Mouse (Mus musculus): Measurements from ENCODE around the gene Bex6. TPM values are rescaled to one million over a fixed set of nuclear protein-coding genes. Genes with fewer than 3 reads are reported as not detected.

Gene Bex6
- total and polyA plus RNA-seq, 2 experiments from 2014 or later: not detected

GRCm38 (mm10) chr16:32163392-32163791, 16.2 kb upstream of the Bex6 start:
- Histone ChIP-seq H3K9ac (no peak overlapping the region), H3K4me2 (ENCODE audit: low read depth) (no peak overlapping the region), H3K4me1 (ENCODE audit: insufficient read depth) (no peaks in the 10 kb centered on the region; the same call in 1 of the 2 replicates), H3K9me3 (ENCODE audit: low read length) (no peaks in the 10 kb centered on the region), H3K36me3 (ENCODE audit: insufficient read depth) (no peaks in the 10 kb centered on the region), H3K27ac (ENCODE audit: low read depth, low read length) (no peak overlapping the region), H3K27me3 (ENCODE audit: insufficient read depth, low read length) (no peaks in the 10 kb centered on the region), H3K4me3 (ENCODE audit: low read depth, low read length) (no peak overlapping the region)
- WGBS: 88% methylated on average over 4 of the region's 4 CpGs
- ATAC-seq (no peak), DNase-seq (no peak)
- no peak for TF ChIP-seq CTCF (IDR thresholded peaks at IDR 0.05; ENCODE audit: low read depth)

GRCm38 (mm10) chr16:32163891-32164290, 15.7 kb upstream of the Bex6 start:
- 72% methylated on average over 5 of the region's 5 CpGs for WGBS
- Histone ChIP-seq H3K9me3 (ENCODE audit: low read length) (no peaks in the 10 kb centered on the region), H3K4me2 (ENCODE audit: low read depth) (0 out of 2 replicates have a peak overlapping the region, but pooled peaks have one; percentile 6), H3K36me3 (ENCODE audit: insufficient read depth) (no peaks in the 10 kb centered on the region), H3K27ac (ENCODE audit: low read depth, low read length) (no peak overlapping the region), H3K4me1 (ENCODE audit: insufficient read depth) (no peaks in the 10 kb centered on the region; the same call in 1 of the 2 replicates), H3K9ac (no peak overlapping the region), H3K4me3 (ENCODE audit: low read depth, low read length) (no peak overlapping the region), H3K27me3 (ENCODE audit: insufficient read depth, low read length) (no peaks in the 10 kb centered on the region)
- DNase-seq: no peak
- no peak for TF ChIP-seq CTCF (IDR thresholded peaks at IDR 0.05; ENCODE audit: low read depth)
- ATAC-seq: no peak

GRCm38 (mm10) chr16:32164396-32165027, 15.1 kb upstream of the Bex6 start:
- DNase-seq (no peak), ATAC-seq (no peak)
- WGBS: 71% methylated on average over 19 of the region's 19 CpGs
- H3K27ac ChIP-seq (ENCODE audit: low read depth, low read length): no peak overlapping the region
- H3K36me3 ChIP-seq (ENCODE audit: insufficient read depth): no peaks in the 10 kb centered on the region
- H3K9me3 ChIP-seq (ENCODE audit: low read length): no peaks in the 10 kb centered on the region
- peak overlapping the region; percentile 71 for H3K4me2 ChIP-seq (ENCODE audit: low read depth)
- no peaks in the 10 kb centered on the region; the same call in 1 of the 2 replicates for H3K4me1 ChIP-seq (ENCODE audit: insufficient read depth)
- no peaks in the 10 kb centered on the region for H3K27me3 ChIP-seq (ENCODE audit: insufficient read depth, low read length)
- peak overlapping the region; percentile 37 for H3K4me3 ChIP-seq (ENCODE audit: low read depth, low read length)
- TF ChIP-seq CTCF (IDR thresholded peaks at IDR 0.05; ENCODE audit: low read depth): no peak
- H3K9ac ChIP-seq: no peak overlapping the region

- no peaks in the 10 kb centered on the region for H3K36me3 ChIP-seq (ENCODE audit: insufficient read depth)
- TF ChIP-seq CTCF (IDR thresholded peaks at IDR 0.05; ENCODE audit: low read depth): no peak
- no peaks in the 10 kb centered on the region for H3K27me3 ChIP-seq (ENCODE audit: insufficient read depth, low read length)
- H3K9ac ChIP-seq: peak within 1 kb of the TSS; percentile 49
- H3K27ac ChIP-seq (ENCODE audit: low read depth, low read length): no peak within 1 kb of the TSS
- DNase-seq (peak; percentile 46), ATAC-seq (peak; percentile 65)
- no peaks in the 10 kb centered on the region for H3K9me3 ChIP-seq (ENCODE audit: low read length)
- H3K4me2 ChIP-seq (ENCODE audit: low read depth): peak within 1 kb of the TSS; percentile 71
- H3K4me1 ChIP-seq (ENCODE audit: insufficient read depth): no peaks in the 10 kb centered on the region; the same call in 1 of the 2 replicates
- H3K4me3 ChIP-seq (ENCODE audit: low read depth, low read length): peak within 1 kb of the TSS; percentile 37
- WGBS: 2% methylated on average over 25 of the region's 25 CpGs
These were observed 14.3 kb upstream of the Bex6 start, which contains the start of gene Nrros for GRCm38 (mm10) chr16:32165281-32165821. Gene Nrros (minus strand): TSS chr16:32165594.

- H3K4me1 ChIP-seq (ENCODE audit: insufficient read depth): no peaks in the 10 kb centered on the region; the same call in 1 of the 2 replicates
- TF ChIP-seq CTCF (IDR thresholded peaks at IDR 0.05; ENCODE audit: low read depth): no peak
- WGBS: 89% methylated on average over 4 of the region's 4 CpGs
- no peak overlapping the region for H3K4me2 ChIP-seq (ENCODE audit: low read depth)
- DNase-seq (no peak), ATAC-seq (no peak)
- no peak overlapping the region for H3K27ac ChIP-seq (ENCODE audit: low read depth, low read length)
- H3K9me3 ChIP-seq (ENCODE audit: low read length): no peaks in the 10 kb centered on the region
- H3K36me3 ChIP-seq (ENCODE audit: insufficient read depth): no peaks in the 10 kb centered on the region
- H3K9ac ChIP-seq: no peak overlapping the region
- H3K27me3 ChIP-seq (ENCODE audit: insufficient read depth, low read length): no peaks in the 10 kb centered on the region
- no peak overlapping the region for H3K4me3 ChIP-seq (ENCODE audit: low read depth, low read length)
These were observed 11.6 kb upstream of the Bex6 start for GRCm38 (mm10) chr16:32167819-32168545.

GRCm38 (mm10) chr16:32171031-32171731, 8.4 kb upstream of the Bex6 start:
- TF ChIP-seq CTCF (IDR thresholded peaks at IDR 0.05; ENCODE audit: low read depth): no peak
- H3K9ac ChIP-seq: no peak overlapping the region
- no peaks in the 10 kb centered on the region for H3K36me3 ChIP-seq (ENCODE audit: insufficient read depth)
- no peak for ATAC-seq
- WGBS: 89% methylated on average over 5 of the region's 5 CpGs
- H3K27me3 ChIP-seq (ENCODE audit: insufficient read depth, low read length): no peaks in the 10 kb centered on the region
- DNase-seq: no peak
- no peaks in the 10 kb centered on the region for H3K4me1 ChIP-seq (ENCODE audit: insufficient read depth)
- H3K9me3 ChIP-seq (ENCODE audit: low read length): no peaks in the 10 kb centered on the region
- H3K27ac ChIP-seq (ENCODE audit: low read depth, low read length): no peak overlapping the region
- no peak overlapping the region for H3K4me3 ChIP-seq (ENCODE audit: low read depth, low read length)
- H3K4me2 ChIP-seq (ENCODE audit: low read depth): no peak overlapping the region

Data from forebrain, postnatal 0 days (tissue).